Mouse (Mus musculus) lung, postnatal 0 days (tissue): ENCODE measurements at regions not wholly inside any gene's neighbourhood (a gene's known extent, or its start where the extent isn't known, plus 50 kb on each side); places are given as distances from the start of the nearest gene placed in this dataset.

ENCODE experiments used
- CTCF ChIP-seq: IDR thresholded peaks from 2 replicates; pipeline ENCODE4 v1.5.1; 2016; ENCODE audit warnings: antibody characterized with exemption, mild to moderate bottlenecking
- EP300 ChIP-seq: IDR thresholded peaks from 2 replicates; pipeline ENCODE4 v1.6.1; 2016; ENCODE audit warnings: antibody characterized with exemption, mild to moderate bottlenecking, control low read depth

DNA sequence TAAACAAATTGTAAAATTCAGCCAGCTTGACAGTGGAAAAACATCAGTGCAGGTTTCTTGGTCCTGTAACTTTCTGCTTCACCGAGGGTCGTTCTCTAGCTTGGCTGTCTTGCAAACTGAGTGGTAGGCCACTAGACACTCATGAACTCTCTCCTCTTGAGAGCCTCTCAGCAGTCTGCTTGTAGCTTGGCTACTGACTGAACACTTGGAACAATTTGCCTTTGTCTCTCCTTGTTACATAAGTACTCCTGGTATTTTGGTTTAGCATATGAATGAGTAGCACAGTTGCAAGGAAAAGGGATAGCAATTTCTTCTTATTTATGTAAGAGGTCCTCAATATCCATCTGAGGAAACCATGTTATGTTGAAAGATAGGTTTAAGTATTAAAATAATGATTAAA lies 769.6 kb upstream of the Sel1l start:
- TF ChIP-seq CTCF (no peak), EP300 (no peak)
